Mouse (Mus musculus): Measurements from ENCODE around the gene Lrmda.
A peak's percentile ranks its signal among the peaks of the same experiment; 100 is the strongest.

The Lrmda gene

DNA sequence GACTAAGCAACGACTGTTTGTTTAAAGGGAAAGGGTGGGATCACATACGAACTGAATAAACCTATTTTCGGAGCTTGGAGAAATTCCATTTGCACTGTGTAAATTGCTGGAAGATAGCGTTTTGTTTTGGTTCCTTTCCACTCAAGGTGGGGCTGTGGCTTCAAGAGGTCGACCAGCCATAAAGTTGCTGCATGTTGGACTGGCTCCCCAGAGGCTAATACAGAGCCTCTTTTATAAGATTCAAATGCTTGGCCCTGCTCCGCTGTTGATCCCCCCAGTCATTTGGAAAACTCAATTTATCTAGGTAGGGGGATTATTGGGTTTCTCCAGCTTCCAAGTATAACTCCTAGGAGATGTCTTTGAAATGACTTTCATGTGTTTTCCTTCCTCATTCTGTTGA, 137.5 kb downstream of the Lrmda start:
- DNase-seq (ENCODE audit: low spot score) = no peak

DNA sequence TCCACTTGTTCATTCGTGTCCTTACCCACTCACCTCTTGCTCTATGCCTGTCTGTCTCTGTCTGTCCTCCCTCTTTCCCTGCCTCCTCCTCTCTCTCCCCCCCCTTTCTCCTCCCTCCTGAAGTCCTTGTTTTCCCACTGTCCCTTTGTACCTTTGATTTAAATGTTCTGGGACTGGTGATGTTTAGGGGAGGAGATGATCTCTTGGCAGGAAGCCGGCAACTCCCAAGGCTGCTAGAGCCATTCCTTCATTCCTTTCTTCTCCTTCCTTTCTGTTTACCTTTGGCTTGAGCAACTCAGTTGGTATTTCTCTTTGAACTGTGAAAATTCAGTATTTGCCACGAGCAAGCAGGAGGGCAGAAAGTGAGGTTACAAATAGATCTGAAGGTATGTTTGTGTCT, 141.9 kb downstream of the Lrmda start:
- peak; percentile 62 for DNase-seq (ENCODE audit: low spot score)

DNA sequence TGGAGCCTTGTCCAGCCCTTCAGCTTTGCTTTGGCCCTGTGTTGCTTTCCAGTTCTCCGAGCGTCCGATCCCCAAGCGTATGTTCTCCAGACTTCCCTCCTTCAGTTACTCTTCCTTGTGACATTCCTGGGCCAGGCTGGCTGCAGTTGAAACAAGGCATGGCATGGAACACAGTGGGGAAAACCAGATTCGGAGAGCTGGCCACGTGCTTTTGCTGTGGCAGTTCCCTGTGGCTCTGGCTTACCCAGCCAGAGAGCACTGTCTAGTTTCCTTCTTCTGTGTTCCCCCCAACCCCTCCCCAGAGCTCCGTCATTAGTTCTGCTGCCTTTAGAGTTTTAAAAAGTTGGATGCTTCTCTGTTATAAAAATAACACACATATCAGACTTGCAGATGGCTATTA, 147.8 kb downstream of the Lrmda start:
- no peak for DNase-seq (ENCODE audit: low spot score)

DNA sequence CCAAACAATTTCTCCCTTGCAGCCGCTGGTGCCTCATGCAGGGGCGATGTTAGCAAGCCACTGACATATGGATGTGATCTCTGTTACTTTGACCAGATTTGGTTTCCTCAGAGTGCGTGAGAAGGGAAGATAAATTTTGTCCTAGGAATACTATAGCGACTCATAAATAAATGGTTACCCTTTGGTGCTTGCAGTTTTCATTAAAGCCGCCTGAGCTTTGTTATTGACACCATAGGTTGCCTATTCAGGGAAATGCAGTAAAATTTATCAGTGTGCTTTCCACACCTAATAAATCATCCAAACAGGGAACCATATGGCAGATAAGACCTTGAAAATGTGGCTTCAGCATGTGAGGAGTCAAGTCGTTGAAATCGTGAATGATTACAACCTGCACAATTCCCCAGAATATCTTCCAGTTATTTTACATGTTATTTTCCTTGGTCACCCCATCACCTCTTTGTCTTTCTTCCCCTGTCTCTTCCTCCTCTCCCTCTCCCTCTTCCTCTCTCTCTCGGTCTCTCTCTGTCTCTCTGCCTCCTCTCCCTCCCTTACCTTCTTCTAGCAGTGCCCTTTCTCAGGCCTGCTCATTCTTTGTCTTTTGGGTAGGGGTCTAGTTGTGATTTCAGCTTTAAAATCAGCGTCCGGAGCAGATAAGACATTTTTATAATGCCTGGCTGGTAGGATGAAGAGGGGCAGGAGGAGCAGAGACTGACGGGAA, 148.7 kb downstream of the Lrmda start:
- DNase-seq (ENCODE audit: low spot score) = no peak

DNA sequence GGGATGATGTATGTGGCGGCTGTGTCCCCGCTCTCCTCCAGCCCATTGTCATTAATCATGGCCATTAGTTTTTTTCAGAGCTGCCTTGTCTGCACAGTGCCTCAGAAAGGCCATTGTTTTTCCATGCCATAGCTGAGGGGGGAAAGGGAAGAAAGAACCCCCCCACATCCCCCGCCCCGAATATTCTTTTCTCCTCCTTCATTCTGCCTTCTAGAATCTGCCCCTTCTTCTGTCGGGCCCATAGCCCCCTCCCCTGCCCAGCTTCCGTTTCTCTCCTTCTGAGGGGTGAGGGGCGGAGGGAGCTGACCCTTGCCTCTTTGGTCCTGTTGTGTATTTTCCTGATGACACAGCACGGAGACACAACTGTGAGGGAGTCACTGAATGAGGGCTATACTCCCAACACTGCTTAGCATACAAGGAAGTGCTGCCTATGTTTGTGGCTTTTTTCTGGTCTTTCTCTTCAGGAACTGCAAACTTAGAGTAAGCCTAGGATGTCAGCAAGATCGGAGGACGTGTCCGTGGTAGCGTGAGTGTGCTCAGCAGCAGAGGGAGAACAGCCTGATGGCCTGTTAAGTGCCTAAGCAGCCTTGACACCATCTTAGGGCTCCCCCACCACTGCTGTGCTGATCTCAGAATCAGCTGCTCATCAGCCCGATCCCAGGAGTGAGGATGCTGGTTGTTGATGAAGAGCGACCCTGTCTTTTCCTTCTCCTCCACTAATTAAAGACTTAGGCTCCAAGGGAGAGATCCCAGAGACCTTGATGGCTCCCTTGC, 149.5 kb downstream of the Lrmda start:
- no peak for DNase-seq (ENCODE audit: low spot score)

DNA sequence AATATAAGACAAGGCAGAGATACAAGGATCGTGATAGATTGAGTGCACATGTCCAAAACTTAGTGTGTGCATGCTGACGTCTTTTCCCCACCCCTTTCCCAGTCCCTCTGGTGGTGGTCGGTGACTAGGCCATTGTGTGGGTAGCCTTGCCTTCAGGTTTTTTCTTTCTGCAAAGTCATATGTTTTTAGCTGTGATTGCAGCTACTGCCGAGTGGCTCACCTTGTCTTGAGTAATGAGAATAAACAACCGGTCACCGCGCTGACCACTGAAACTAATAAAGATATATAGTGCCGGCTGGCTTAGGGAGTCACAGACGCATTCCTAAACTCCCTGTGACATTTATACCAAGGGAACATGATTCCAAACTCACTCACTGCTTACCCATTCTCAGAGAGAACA, 155.2 kb downstream of the Lrmda start:
- no peak for DNase-seq (ENCODE audit: low spot score)

DNA sequence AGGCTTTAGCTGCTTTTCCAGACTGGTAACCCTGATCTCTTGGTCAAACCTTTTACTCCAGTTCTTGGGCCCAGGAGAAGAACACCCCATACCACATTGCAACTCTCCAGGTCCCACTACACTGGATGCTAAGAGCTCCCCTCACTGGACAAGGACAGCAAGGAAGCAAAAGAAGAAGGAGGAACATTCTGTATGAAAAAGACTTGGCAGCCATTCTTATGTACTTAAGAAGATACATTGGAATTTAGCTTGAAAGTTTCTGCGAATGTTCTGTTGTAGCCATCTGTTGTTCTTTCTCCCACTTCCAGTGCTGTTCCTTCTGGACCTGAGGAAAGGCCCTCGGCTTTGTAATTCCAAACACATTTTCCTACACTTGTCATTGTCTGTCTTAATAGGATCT, 160.2 kb downstream of the Lrmda start:
- no peak for DNase-seq (ENCODE audit: low spot score)

DNA sequence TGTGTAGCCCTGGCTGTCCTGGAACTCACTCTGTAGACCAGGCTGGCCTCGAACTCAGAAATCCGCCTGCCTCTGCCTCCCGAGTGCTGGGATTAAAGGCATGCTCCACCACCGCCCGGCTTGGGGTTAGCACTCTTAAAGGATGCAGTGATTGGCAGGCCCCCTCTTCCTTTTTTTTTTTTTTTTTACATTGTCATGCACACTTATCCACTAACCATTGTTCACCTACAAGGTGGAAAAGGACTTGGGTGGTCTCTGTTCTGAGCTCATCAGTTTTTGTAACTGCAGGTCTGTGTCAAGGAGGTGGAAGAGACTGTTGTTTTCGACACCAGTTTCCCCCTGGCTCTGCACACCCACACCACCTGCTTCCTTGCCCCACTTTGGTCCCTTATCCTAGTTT, 162.0 kb downstream of the Lrmda start:
- DNase-seq (ENCODE audit: low spot score) = no peak

DNA sequence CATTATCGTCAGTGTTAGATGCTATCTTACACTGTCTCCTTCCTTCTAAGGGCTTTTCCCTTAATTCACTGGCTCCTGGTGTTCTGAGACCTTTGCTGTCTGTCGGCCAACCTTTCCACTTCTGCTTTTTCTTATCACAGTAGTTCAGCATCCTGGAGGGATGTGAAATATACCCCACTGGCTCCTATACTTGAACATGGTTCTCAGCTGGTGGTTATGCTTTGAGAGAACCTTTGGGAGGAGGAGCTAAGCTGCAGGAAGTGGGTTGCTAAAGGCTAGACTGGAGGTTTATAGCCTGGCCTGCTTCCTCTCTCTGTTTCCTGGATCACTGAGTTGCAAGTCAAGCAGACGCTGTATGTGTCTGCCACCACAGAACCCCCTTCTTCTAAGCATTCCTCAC, 163.7 kb downstream of the Lrmda start:
- DNase-seq (ENCODE audit: low spot score) = no peak

DNA sequence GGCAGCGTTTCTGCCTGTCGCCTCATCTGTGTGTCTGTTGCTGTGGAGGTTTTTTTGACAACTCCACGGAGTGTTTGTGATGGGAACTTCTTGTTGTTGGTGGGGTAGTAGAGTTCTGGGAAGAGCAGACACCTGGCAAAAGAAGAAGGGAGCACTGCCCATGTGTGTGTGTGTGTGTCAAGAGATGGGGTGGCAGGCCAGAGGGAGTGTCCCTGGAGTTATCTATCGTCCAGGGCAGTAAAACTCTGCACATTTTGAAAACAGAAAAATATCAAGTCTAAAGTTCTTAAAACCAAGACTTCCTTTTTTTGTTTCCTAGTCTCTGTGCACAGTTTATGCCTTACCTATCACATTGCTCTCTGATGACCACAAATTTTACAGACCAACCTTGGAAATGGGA, 165.9 kb downstream of the Lrmda start:
- no peak for DNase-seq (ENCODE audit: low spot score)

DNA sequence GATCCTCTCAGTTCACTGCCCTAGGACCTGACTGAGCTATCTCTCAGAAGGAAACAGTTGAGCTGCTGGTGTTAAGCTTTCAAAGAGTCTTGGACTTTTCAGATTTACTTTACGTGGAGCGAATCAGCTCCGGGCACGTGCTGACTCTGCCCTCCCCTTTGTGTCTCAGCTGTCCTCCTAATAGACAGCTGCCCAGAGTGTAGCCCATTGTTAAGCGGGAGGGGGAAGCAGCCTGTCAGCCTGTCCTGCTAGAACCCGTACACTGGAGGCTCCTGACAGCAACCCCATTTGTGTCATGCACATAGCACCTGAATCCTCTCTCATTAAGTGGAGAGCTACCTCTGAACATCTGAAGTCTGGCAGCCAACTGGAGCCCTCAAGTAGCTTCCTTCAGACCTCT, 170.6 kb downstream of the Lrmda start:
- DNase-seq (ENCODE audit: low spot score) = no peak

DNA sequence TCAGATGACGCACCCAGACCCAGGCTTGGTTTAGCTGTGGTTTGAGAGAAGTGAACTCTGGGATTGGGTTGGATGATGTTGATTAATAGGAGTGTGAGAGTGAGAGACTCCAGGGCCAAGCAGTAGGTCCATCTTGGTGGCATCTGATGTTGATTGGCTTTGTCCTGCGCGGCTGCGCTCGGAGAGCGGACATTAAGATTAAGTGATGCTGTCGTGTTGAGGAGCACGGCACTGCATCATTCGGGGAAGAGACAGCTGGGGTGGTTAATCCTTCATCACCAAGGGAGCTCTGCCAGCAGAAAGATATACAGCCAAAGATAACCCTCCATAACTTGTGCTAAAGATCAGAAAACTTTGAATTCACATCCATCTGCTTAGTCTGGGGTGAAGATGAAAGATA, 172.7 kb downstream of the Lrmda start:
- DNase-seq (ENCODE audit: low spot score) = no peak

DNA sequence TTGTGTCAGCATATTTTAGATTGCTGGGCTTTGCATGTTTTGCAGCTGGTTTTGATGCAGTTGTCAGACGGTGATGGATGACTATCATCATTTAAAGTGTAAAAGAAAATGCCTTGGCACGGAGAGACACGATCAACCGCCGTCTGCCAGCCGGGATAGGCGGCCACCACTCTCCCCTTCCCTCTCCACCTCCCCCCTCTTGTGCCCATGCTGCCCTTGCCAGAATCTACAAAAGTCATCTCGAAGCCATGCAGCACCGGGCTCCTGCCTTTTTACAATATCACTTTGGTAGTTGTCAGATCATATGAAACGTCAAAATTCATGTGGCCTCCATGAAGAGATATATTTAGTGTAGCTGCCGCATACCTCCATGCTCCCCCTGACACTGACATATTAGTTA, 178.5 kb downstream of the Lrmda start:
- DNase-seq (ENCODE audit: low spot score) = no peak

DNA sequence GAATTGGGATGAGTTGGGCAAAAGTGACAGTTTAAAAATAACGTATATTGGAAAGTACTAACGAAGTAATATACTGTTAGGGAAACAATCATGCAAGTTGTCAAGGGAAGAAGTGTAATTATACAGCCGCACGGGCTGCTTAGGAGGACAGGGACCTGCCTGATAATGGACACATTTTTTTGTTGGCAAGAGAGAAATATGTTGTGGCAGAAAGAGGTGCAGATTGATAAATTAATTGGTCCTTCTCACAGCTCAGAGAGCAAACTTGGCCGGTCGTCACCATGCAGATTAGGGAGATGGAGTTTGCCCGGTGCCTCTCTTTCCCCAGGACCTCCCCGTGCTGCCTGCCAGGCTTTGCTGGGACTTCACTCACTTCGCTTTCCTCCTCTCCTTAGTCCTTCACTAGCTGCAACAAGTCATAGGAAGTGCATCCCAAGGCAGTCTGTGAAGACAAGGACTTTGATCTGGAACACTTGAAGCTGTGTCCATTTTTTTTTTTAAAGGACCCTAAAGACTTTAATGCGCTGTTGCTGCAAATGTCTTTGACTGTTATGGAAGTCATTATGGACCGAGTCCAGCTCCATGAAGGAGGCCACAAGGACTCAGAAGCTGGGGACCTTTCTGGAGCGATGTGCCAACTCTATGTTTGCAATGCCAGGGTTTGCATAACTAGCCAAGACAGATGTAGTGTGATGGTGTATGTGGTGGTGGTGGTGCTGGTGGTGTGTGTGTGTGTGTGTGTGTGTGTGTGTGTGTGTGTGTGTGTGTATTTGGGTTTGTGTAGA, 179.3 kb downstream of the Lrmda start:
- no peak for DNase-seq (ENCODE audit: low spot score)

DNA sequence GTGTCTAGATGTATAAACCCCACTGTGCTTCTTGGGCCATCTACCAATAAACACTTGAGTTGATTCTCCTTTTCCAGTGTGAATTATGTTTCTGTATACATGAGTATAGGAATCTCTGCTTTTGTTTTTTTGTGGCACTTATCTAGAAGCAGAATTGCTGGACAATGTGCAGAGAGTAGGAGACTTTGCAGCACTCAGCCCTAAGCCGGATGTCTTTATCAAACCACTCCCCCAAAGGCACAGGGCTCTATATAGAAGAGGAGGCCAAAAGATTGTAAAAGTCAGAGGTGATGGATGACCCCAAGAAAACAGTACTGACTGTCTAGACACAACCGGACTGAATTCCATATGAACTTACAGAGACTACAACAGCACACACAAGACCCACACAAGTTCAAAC, 182.2 kb downstream of the Lrmda start:
- DNase-seq (ENCODE audit: low spot score) = no peak

DNA sequence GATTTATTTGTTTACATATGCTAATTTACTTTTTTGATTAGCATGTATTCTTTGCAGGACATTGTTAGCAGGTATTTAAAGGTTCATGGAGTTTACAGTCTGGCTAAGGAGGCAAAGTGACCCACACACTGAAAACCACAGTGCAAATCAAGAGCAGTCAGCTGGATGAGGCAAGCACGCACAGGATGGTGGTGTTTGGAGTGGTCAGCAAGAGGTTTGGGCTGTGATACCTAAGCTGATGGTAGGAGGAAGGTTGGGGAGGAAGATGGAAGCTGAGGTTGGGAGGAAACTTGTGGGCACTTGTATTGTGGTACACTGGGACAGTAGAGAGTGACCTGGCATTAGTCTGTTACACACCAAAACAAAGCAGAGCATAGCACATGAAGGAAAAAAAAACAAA, 191.1 kb downstream of the Lrmda start:
- DNase-seq (ENCODE audit: low spot score) = no peak

DNA sequence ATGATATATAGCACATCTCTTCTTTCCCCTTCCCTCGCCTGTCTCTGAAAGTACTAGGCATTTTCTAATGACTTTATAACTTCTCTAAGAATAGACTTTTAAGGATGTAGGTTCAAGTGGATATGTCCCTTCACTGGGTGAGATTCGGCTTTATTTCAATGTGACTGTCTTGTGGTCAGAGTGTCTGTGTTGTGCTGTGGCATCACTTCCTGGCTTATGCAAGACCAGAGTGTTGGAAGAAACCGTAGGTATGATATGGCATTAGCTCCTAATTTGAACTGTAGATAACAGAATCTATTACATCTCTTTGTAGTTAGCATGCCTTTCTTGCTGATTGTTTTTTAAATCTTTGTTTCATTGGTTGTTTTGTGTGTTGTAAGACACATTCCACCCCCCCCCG, 198.7 kb downstream of the Lrmda start:
- no peak for DNase-seq (ENCODE audit: low spot score)

DNA sequence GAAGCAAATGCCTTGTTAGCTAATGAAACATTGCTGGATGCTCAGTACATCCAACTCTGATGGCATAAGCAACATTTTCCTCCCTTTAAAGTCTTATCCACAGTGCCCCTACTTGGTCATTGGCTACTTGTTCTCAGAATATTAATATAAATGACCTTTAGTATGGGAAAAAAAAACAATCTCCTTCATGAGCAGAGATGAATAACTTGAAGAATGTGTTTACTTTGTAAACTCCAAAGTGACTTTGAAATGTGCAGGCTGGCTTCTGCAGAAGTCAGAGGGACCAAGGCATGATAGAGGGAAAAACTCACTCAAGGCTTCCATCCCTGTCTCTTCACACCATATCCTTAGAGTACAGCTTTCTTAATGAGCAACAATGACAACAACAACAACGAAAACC, 202.5 kb downstream of the Lrmda start:
- no peak for DNase-seq (ENCODE audit: low spot score)

DNA sequence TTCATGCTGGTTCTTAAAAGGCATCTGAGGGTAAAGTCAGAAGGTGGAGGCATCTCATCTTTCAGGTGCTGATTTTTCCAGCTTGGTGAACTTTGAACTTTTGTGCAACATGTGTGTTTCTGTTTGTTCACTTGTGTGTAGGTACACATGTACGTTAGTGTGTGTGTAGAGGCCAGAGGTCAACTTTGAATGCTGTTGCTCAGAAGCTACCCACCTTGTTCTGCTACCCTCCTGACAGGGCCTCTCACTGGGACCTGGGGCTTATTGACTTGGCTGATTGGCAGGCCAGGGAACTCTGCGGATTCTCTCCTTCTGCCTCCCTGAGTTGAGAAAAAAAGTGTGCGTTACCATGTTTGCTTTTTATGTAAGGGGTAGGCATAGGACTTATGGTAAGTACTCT, 203.1 kb downstream of the Lrmda start:
- no peak for DNase-seq (ENCODE audit: low spot score)

DNA sequence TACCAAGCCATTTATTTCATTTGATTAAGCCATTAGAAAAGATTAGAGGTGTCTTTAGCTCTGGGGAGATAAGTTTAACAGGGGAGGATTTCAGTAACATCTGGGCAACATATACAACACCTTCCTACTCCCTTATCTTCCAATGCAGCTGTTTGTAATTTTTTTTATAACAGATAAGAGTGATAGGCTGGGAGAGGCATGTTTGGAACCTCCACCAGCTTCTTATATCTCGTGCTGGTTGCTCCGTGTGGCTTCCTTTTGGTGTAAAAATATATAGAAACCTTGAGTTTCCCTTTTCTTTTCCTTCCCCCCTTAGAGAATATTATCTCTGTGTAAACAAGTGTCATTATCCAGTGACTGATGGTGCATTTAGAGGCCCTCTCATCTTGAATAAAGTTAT, 206.7 kb downstream of the Lrmda start:
- no peak for DNase-seq (ENCODE audit: low spot score)

DNA sequence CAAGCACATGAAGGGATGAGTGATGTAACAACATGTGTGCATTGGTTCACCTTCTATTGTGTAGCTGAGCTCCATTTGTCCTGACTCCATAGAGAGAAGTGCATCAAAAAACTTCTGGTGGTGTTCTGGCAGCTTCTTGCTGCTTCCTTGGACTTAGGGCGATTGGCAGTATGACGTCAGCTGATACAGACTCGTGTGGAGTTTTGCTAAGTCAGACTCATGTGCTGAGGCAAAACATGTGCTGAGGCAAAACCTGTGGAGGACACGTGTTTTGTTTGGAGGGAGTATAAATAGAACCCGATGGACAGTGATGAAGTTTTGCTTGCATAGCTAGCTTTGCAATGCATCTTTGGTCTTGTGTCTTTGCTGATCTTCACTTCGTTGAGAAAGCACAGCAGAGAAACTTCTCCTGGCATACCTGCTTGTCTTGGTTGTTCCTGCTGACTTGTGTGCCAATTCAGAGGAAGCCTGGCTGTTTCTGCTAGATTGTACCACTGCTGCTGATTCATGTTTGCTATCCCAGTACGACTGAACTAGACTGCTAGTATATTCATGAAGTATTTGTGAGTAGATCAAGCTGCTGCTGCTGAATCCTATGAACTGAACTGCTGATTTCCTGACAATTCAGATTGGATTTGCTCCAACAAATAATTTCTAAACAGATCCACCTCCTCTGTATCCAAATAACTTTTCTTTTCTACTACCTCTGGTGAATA, 208.9 kb downstream of the Lrmda start:
- DNase-seq (ENCODE audit: low spot score) = no peak

DNA sequence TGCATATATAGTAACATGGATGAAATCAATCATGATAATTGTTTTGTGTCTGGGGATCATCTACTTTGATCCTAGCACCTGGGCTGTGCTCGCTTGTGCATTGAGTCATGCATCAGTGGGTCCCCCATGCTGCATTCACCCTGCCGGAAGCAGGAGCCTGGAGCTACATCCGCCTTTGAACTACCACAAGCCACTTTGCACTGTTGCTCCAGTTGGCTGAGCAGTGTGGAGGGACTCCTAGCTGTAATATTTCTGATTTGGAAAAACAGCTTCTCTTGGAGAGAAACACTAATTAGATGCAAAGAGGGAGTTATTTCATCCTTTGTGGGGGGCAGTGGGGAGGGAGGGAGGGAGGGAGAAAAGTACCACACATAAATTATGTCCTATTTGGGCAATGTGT, 220.8 kb downstream of the Lrmda start:
- DNase-seq (ENCODE audit: low spot score) = no peak

DNA sequence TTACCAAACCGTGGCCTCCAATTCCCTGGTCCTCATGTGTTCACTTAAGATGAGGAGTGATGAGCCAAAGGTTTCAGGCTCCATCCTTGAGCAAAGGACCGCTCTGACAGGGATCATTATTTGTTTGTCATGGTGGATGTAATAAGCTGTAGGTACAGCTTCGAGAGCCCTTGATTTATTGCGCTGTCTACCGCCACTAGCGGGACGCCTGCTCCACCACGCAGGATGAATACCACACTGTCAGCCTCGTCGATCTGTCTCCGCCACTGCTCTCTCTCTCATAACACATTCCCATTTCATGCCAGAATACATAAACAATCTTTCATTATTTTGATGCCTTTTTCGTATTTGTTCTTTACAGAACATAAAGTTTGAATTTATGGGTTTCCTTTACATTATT, 235.9 kb downstream of the Lrmda start:
- no peak for DNase-seq (ENCODE audit: low spot score)
